Mouse (Mus musculus) kidney, adult 2 months (tissue): ENCODE measurements around the gene Ldb3. TPM values are rescaled to one million over a fixed set of nuclear protein-coding genes. Genes with fewer than 3 reads are reported as not detected.

Experiments used
- DNase-seq: peaks from one replicate; pipeline ENCODE4 v3.0.0; 2021
- H3K27ac ChIP-seq: fragments of 200-500 bp; 2 replicates; pipeline ENCODE4 v1.5.1; 2012; ENCODE audit warnings: low read depth, low read length, control low read depth, inconsistent platforms; ENCODE audit not compliant: insufficient read depth
- H3K27me3 ChIP-seq: fragments of 200-500 bp; replicated peaks from 2 replicates; pipeline ENCODE4 v1.6.1; 2012; ENCODE audit warnings: mild to moderate bottlenecking, moderate library complexity, low read length, inconsistent platforms; ENCODE audit not compliant: control insufficient read depth, insufficient read depth
- H3K36me3 ChIP-seq: fragments of 200-500 bp; 2 replicates; pipeline ENCODE4 v1.6.1; 2012; ENCODE audit warnings: mild to moderate bottlenecking, moderate library complexity, low read length, inconsistent platforms; ENCODE audit not compliant: control insufficient read depth, insufficient read depth
- H3K4me1 ChIP-seq: fragments of 200-500 bp; 2 replicates; pipeline ENCODE4 v1.6.1; 2011; ENCODE audit warnings: low read length; ENCODE audit not compliant: control insufficient read depth, insufficient read depth
- H3K4me3 ChIP-seq: fragments of 200-500 bp; 2 replicates; pipeline ENCODE4 v1.5.1; 2011; ENCODE audit warnings: mild to moderate bottlenecking, low read depth, low read length, control low read depth; ENCODE audit not compliant: insufficient read depth
- CTCF ChIP-seq: fragments of 200-500 bp; conservative IDR thresholded peaks from 2 replicates; pipeline ENCODE4 v1.5.1; 2011; ENCODE audit warnings: low read depth, mild to moderate bottlenecking, control low read depth, low read length, moderate library complexity, mixed read lengths; ENCODE audit not compliant: insufficient read depth, insufficient read length
- POLR2A ChIP-seq: fragments of 200-500 bp; IDR thresholded peaks from one replicate; pipeline ENCODE4 v1.6.1; 2011; ENCODE audit warnings: low read depth, low read length, control low read depth
- WGBS: fragments of 180-500 bp; shearing (Covaris S2); methylation state at CpG from one replicate; pipeline ENCODE4 v1.1.7; 2018; 5-methylcytosine and 5-hydroxymethylcytosine counted together
- polyA plus RNA-seq: library from polyadenylated mRNA; depleted of rRNA; stranded (reverse); fragments of >200 nt; gene quantifications from 2 replicates; pipeline ENCODE4 v1.2.3, GENCODE M21; 2012; rRNA removed

Gene Ldb3
- polyA plus RNA-seq, 1 experiment, result 26.0 TPM

DNA sequence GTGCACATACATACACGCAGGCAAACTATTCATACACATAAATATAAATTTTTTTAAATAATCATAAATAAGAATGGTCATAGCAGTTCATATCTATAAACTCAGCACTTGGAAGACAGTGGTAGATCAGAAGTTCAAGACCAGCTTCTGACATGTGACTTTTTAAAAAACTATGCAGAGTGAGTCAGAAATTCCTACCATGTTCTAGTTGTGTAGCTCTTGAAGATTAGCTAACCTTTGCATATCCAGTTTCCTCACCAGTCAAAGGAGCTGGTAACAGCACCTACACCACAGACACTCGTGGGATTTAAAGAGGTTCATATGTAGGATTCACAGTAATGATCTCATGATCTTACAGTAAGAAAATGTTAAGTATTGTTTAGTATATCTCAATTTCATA lies 95.8 kb downstream of the Ldb3 start:
- peaks cover 30% of the 10 kb centered on the region for H3K4me1 ChIP-seq
- H3K4me3 ChIP-seq, result no peak overlapping the region
- TF ChIP-seq POLR2A (no peak), CTCF (no peak)
- no peak overlapping the region for H3K27ac ChIP-seq
- H3K27me3 ChIP-seq, result no peaks in the 10 kb centered on the region
- DNase-seq, result no peak
- H3K36me3 ChIP-seq, result no peaks in the 10 kb centered on the region
- WGBS, result 60% methylated on average over 2 of the region's 2 CpGs

DNA sequence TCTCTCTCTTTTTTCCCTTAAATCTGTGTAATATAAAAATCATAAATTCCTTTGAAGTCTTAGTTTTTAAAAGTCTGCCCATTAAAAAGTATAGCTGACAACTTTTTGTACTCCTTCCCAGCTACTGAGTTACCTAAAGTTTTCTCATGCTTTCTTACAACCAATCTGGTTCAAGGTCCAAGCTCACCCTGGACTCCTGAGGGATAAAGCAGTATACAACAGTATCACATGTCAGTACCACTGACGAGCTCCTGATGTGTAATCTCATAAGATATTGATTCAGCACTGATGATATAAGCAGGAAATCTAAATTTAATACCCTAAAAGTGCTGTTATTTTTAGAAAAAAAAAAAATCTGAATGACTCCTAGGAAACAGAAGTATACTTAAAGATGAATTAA lies 97.5 kb downstream of the Ldb3 start:
- TF ChIP-seq POLR2A (no peak), CTCF (no peak)
- DNase-seq, result no peak
- no peak overlapping the region for H3K27ac ChIP-seq
- H3K36me3 ChIP-seq, result no peaks in the 10 kb centered on the region
- 43% methylated on average over 1 of the region's 1 CpGs for WGBS
- peaks cover 29% of the 10 kb centered on the region for H3K4me1 ChIP-seq
- H3K4me3 ChIP-seq, result no peak overlapping the region
- no peaks in the 10 kb centered on the region for H3K27me3 ChIP-seq

GRCm38 (mm10) chr14:34489928-34490327 lies 98.6 kb downstream of the Ldb3 start:
- 34% methylated on average over 2 of the region's 2 CpGs for WGBS
- H3K27ac ChIP-seq, result peak overlapping the region; percentile 68
- peaks cover 26% of the 10 kb centered on the region for H3K4me1 ChIP-seq
- peak; percentile 70 for DNase-seq
- H3K36me3 ChIP-seq, result no peaks in the 10 kb centered on the region
- no peak for TF ChIP-seq POLR2A
- TF ChIP-seq CTCF, result no peak
- no peak overlapping the region for H3K4me3 ChIP-seq
- H3K27me3 ChIP-seq, result no peaks in the 10 kb centered on the region

DNA sequence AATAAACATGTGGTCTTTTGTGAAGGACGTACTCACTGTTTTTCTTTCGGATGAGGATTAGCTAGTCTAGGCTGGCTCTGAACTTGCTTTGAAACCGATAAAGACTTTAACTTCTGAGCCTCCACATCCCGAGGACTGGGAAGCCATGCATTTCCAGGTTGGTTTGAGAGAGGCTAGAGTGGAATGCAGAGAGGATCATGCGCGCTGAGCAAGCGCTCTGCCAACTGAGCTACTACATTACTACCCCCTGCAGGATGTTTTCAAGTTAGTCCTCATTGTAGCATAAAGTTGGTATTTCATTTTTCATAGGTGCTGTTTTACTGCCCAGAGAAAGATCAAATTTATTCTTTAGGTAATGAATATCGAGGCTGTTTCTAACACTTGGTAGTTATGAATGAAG lies 102.3 kb downstream of the Ldb3 start:
- H3K27me3 ChIP-seq, result no peaks in the 10 kb centered on the region
- no peak overlapping the region for H3K4me3 ChIP-seq
- no peak for DNase-seq
- H3K4me1 ChIP-seq, result peaks cover 25% of the 10 kb centered on the region
- H3K36me3 ChIP-seq, result no peaks in the 10 kb centered on the region
- TF ChIP-seq CTCF (peak; percentile 31), POLR2A (no peak)
- H3K27ac ChIP-seq, result no peak overlapping the region
- 47% methylated on average over 8 of the region's 8 CpGs for WGBS

GRCm38 (mm10) chr14:34483469-34484341 lies 104.8 kb downstream of the Ldb3 start:
- no peak for DNase-seq
- TF ChIP-seq CTCF (no peak), POLR2A (no peak)
- no peaks in the 10 kb centered on the region for H3K27me3 ChIP-seq
- 67% methylated on average over 6 of the region's 6 CpGs for whole genome bisulfite sequencing
- no peak overlapping the region for H3K4me3 ChIP-seq
- H3K36me3 ChIP-seq, result no peaks in the 10 kb centered on the region
- peaks cover 7% of the 10 kb centered on the region for H3K4me1 ChIP-seq
- H3K27ac ChIP-seq, result no peak overlapping the region

Other genes with a start within 250 kb of the Ldb3 start
- 16.3 and 28.4 TPM in 2 replicates for gene Fam25c, start 233.2 kb downstream of the Ldb3 start, polyA plus RNA-seq
- 17.6 and 19.1 TPM in 2 replicates for gene Sncg, start 213.9 kb downstream of the Ldb3 start, polyA plus RNA-seq
- gene Mmrn2, start 213.2 kb downstream of the Ldb3 start, polyA plus RNA-seq, result 16.2 and 19.4 TPM in 2 replicates
- 11.0 and 11.4 TPM in 2 replicates for gene Bmpr1a, start 85.3 kb downstream of the Ldb3 start, polyA plus RNA-seq
- gene 9230112D13Rik, start 65.9 kb downstream of the Ldb3 start, polyA plus RNA-seq, result not detected in 2 replicates
- 0.10 TPM in 1 of 2 replicates, not detected in the other for gene Opn4, start 11.5 kb upstream of the Ldb3 start, polyA plus RNA-seq
- gene Wapl, start 85.2 kb upstream of the Ldb3 start, polyA plus RNA-seq, result 10.1 and 11.0 TPM in 2 replicates
- 1.3 and 1.4 TPM in 2 replicates for gene Grid1, start 231.4 kb upstream of the Ldb3 start, polyA plus RNA-seq